Mouse (Mus musculus) heart, postnatal 0 days (tissue): Measurements from ENCODE around the gene Cpeb4. TPM values are rescaled to one million over a fixed set of nuclear protein-coding genes. Genes with fewer than 3 reads are reported as not detected.

Source experiments
- ATAC-seq: fragments of 200-750 bp; cut with Nextera tagmentation; 2 replicates; pipeline ENCODE4 v1.8.0; 2017; ENCODE audit warnings: low read depth, moderate number of reproducible peaks, moderate library complexity; ENCODE audit not compliant: insufficient read depth
- DNase-seq: peaks from one replicate; pipeline ENCODE4 v3.0.0-alpha.2; 2016; ENCODE audit warnings: low spot score
- H3K27ac ChIP-seq: fragments of 300-500 bp; sonication (generic); 2 replicates; pipeline ENCODE4 v1.5.1; 2014; ENCODE audit warnings: low read depth, mild to moderate bottlenecking
- H3K27me3 ChIP-seq: fragments of 300-500 bp; sonication (generic); 2 replicates; pipeline ENCODE4 v1.6.1; 2014; ENCODE audit warnings: low read length, mixed read lengths; ENCODE audit not compliant: control insufficient read depth, insufficient read depth
- H3K36me3 ChIP-seq: fragments of 300-500 bp; sonication (generic); replicated peaks from 2 replicates; pipeline ENCODE4 v1.6.1; 2014; ENCODE audit warnings: low read length, mixed read lengths; ENCODE audit not compliant: control insufficient read depth, insufficient read depth
- H3K4me1 ChIP-seq: fragments of 300-500 bp; sonication (generic); 2 replicates; pipeline ENCODE4 v1.6.1; 2014; ENCODE audit warnings: antibody characterized with exemption; ENCODE audit not compliant: control insufficient read depth, insufficient read depth
- H3K4me2 ChIP-seq: fragments of 300-500 bp; sonication (generic); 2 replicates; pipeline ENCODE4 v1.6.1; 2014; ENCODE audit warnings: low read depth, mild to moderate bottlenecking, low read length, moderate library complexity
- H3K4me3 ChIP-seq: fragments of 300-500 bp; sonication (generic); 2 replicates; pipeline ENCODE4 v1.5.1; 2014; ENCODE audit warnings: low read depth, low read length
- H3K9ac ChIP-seq: fragments of 300-500 bp; sonication (generic); replicated peaks from 2 replicates; pipeline ENCODE4 v1.6.1; 2014; ENCODE audit warnings: low read depth, low read length, mixed read lengths
- H3K9me3 ChIP-seq: fragments of 300-500 bp; sonication (generic); replicated peaks from 2 replicates; pipeline ENCODE4 v1.6.1; 2016; ENCODE audit warnings: low read length; ENCODE audit not compliant: control insufficient read depth
- CTCF ChIP-seq: IDR thresholded peaks from 2 replicates; pipeline ENCODE4 v1.5.1; 2016; ENCODE audit warnings: antibody characterized with exemption, control low read depth, low read depth
- EP300 ChIP-seq: IDR thresholded peaks from 2 replicates; pipeline ENCODE4 v1.6.1; 2016; ENCODE audit warnings: antibody characterized with exemption, low read depth
- WGBS: fragments of 180-500 bp; shearing (Covaris S2); extraction: QIAGEN DNeasy Blood & Tissue Kit; methylation state at CpG from one replicate; pipeline ENCODE4 v1.1.7; 2014; 5-methylcytosine and 5-hydroxymethylcytosine counted together
- polyA plus RNA-seq: library from polyadenylated mRNA; unstranded; fragments of >200 nt; fragmentation: Nextera tagmentation; extraction: Ambion mirVana; gene quantifications from 2 replicates; pipeline ENCODE4 v1.2.1, GENCODE M21; 2015
- total RNA-seq: library from RNA; depleted of rRNA; stranded (reverse); fragments of >200 nt; gene quantifications from 2 replicates; pipeline ENCODE4 v1.2.3, GENCODE M21; 2014; ENCODE audit warnings: low replicate concordance

Gene Cpeb4
- total and polyA plus RNA-seq, 2 experiments from 2014 or later = 7.2 to 30.2 TPM

- H3K4me3 ChIP-seq = peak overlapping the region; percentile 79
- DNase-seq (no peak), ATAC-seq (no peak)
- peak overlapping the region; percentile 83 for H3K4me2 ChIP-seq
- peaks cover 4% of the 10 kb centered on the region; the same call in 1 of the 2 replicates for H3K4me1 ChIP-seq
- peak overlapping the region; percentile 91 for H3K9ac ChIP-seq
- H3K27ac ChIP-seq = peak overlapping the region; percentile 75
- under 1% methylated on average over 19 of the region's 21 CpGs for WGBS
- H3K27me3 ChIP-seq = no peaks in the 10 kb centered on the region
- TF ChIP-seq CTCF (0 out of 2 replicates have a peak, but pooled peaks have one; percentile 14), EP300 (no peak)
- no peaks in the 10 kb centered on the region for H3K9me3 ChIP-seq
- no peaks in the 10 kb centered on the region for H3K36me3 ChIP-seq
Observed at GRCm38 (mm10) chr11:31871135-31871541, 873 bp upstream of the Cpeb4 start.

- Histone ChIP-seq H3K27me3 (no peaks in the 10 kb centered on the region), H3K36me3 (no peaks in the 10 kb centered on the region), H3K4me3 (peak overlapping the region; percentile 79), H3K4me2 (peak overlapping the region; percentile 83), H3K9ac (peak overlapping the region; percentile 55), H3K9me3 (no peaks in the 10 kb centered on the region), H3K27ac (peak overlapping the region; percentile 31), H3K4me1 (peaks cover 11% of the 10 kb centered on the region)
- WGBS = 10% methylated on average over 15 of the region's 15 CpGs
- TF ChIP-seq EP300 (no peak), CTCF (no peak)
- DNase-seq (no peak), ATAC-seq (no peak)
Observed at GRCm38 (mm10) chr11:31872546-31873261, 693 bp downstream of the Cpeb4 start.

- H3K4me1 ChIP-seq = peaks cover 11% of the 10 kb centered on the region
- H3K4me2 ChIP-seq = peak overlapping the region; percentile 83
- ATAC-seq (no peak), DNase-seq (no peak)
- TF ChIP-seq CTCF = no peak
- no peak for TF ChIP-seq EP300
- peak overlapping the region; percentile 79 for H3K4me3 ChIP-seq
- H3K27me3 ChIP-seq = no peaks in the 10 kb centered on the region
- no peaks in the 10 kb centered on the region for H3K9me3 ChIP-seq
- H3K27ac ChIP-seq = peak overlapping the region; percentile 11; the same call in 1 of the 2 replicates
- 21% methylated on average over 2 of the region's 2 CpGs for WGBS
- H3K9ac ChIP-seq = peak overlapping the region; percentile 30
- H3K36me3 ChIP-seq = no peaks in the 10 kb centered on the region
Observed at GRCm38 (mm10) chr11:31874071-31874470, 2.1 kb downstream of the Cpeb4 start.

- DNase-seq (no peak), ATAC-seq (no peak)
- Histone ChIP-seq H3K9ac (0 out of 2 replicates have a peak overlapping the region, but pooled peaks have one; percentile 42), H3K27me3 (no peaks in the 10 kb centered on the region), H3K4me1 (peaks cover 19% of the 10 kb centered on the region), H3K9me3 (no peaks in the 10 kb centered on the region), H3K36me3 (0 out of 2 replicates have a peak, but pooled peaks cover 3% of the 10 kb centered on the region), H3K4me3 (no peak overlapping the region), H3K27ac (no peak overlapping the region; the same call in 1 of the 2 replicates), H3K4me2 (no peak overlapping the region)
- TF ChIP-seq EP300 = no peak
- TF ChIP-seq CTCF = no peak
- WGBS = 22% methylated on average over 1 of the region's 1 CpGs
Observed at GRCm38 (mm10) chr11:31883671-31884070, 11.7 kb downstream of the Cpeb4 start.

GRCm38 (mm10) chr11:31885765-31886164 lies 13.8 kb downstream of the Cpeb4 start:
- Histone ChIP-seq H3K27ac (no peak overlapping the region), H3K9ac (no peak overlapping the region), H3K4me1 (peaks cover 19% of the 10 kb centered on the region), H3K27me3 (no peaks in the 10 kb centered on the region), H3K4me3 (no peak overlapping the region), H3K36me3 (peaks cover 9% of the 10 kb centered on the region), H3K9me3 (no peaks in the 10 kb centered on the region), H3K4me2 (no peak overlapping the region)
- TF ChIP-seq CTCF (no peak), EP300 (no peak)
- WGBS = 57% methylated on average over 1 of the region's 1 CpGs
- DNase-seq (no peak), ATAC-seq (no peak)
